Mouse (Mus musculus) CD8-positive naive resting alpha-beta T cell, adult 2 months (primary cell): ENCODE data around the gene Dbnl.
"Not testable (repeated sequence)": the region's sequence is repeated elsewhere in the genome, so short reads cannot be mapped to it uniquely, and the experiment has no call there.

Source experiments
- DNase-seq, 2 experiments: peaks; one replicate each; pipeline ENCODE4 v3.0.0; 2022; ENCODE audit warnings: low read depth in 2 of 2, low spot score in 2 of 2

Dbnl gene

GRCm38 (mm10) chr11:5795290-5795689, 7.0 kb downstream of the Dbnl start:
- DNase-seq = no peak

- no peak for DNase-seq
Measured at GRCm38 (mm10) chr11:5795706-5796105, 7.4 kb downstream of the Dbnl start.

GRCm38 (mm10) chr11:5796939-5797338, 8.7 kb downstream of the Dbnl start:
- DNase-seq = no peak

DNA sequence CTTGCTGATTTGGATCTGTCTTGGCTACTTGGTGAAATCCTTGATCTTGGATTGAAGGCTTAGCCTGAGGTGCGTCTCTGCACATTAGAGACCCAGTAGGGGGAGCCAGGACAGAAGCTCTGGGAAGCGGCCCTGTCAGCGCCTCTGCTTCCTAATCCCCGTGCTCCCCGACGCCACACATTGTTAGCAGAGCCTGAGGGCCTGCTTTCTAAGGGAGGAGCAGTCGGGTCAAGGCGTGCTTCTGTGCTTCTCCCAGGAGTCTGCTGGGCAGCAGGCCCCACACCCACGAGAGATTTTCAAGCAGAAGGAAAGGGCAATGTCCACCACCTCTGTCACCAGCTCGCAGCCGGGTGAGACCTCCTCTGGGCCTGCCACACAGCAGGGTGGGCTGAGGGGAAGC, 9.1 kb downstream of the Dbnl start:
- no peak for DNase-seq

DNA sequence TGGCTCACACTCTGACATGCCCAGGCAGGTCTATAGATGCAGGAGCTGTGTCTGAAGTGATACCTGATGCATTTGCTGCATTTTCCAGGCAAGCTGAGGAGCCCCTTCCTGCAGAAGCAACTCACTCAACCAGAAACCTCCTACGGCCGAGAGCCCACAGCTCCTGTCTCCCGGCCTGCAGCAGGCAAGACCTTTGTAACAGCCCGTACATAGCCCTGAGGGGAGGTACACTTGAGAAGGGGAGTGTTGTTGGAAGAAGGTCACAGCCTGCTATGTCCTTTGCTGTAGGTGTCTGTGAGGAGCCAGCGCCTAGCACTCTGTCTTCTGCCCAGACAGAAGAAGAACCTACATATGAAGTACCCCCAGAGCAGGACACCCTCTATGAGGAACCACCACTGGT, 9.6 kb downstream of the Dbnl start:
- no peak for DNase-seq

GRCm38 (mm10) chr11:5799621-5800490, 11.6 kb downstream of the Dbnl start:
- no peak for DNase-seq

DNA sequence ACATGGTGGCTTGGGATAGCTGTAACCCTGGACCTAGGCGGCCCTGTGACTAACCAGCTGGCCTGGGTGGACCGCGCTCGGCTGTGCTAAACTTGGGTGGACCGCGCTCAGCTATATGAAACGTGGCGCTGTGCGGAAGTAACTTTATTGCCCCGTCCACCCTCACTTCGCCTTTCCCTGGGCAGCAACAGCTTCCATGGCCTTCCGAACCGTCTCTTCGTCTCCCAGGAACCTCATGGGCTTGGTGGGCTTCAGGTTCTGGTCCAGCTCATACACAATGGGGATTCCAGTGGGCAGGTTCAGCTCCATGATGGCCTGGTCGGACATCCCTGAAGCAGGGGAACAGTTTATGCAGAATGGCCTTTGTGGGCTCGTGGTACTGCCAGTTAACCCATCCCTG, 13.2 kb downstream of the Dbnl start:
- no peak for DNase-seq

- DNase-seq = no peak
Measured at GRCm38 (mm10) chr11:5802005-5802404, 13.7 kb downstream of the Dbnl start.

GRCm38 (mm10) chr11:5802457-5803217, 14.3 kb downstream of the Dbnl start:
- DNase-seq = no peak

DNA sequence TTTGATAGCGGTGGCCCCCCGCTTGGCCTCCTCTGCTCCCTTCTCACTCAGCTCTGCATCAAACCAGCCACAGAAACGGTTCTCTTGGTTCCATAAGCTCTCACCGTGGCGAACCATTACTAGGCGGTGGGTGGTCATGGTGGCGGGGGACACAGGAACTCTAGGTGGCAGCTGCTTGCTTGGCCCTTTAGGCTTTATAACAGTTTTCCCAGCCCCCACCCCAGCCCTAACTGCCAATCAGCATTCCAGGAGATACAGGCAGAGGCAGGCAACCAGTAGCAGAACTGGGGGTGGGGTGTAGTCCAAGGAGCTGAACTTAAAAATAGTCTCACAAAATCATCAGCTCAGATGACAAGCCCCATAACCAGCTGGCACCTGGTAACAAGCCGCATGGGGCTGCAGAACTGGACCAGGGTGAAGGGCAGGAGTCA, 15.3 kb downstream of the Dbnl start, which contains the start of gene Pgam2:
Gene Pgam2 (minus strand): TSS at position 183 of the 431 bp plus-strand sequence.
- no peak for DNase-seq

- DNase-seq = no peak
Measured at GRCm38 (mm10) chr11:5804174-5804573, 15.9 kb downstream of the Dbnl start.

DNA sequence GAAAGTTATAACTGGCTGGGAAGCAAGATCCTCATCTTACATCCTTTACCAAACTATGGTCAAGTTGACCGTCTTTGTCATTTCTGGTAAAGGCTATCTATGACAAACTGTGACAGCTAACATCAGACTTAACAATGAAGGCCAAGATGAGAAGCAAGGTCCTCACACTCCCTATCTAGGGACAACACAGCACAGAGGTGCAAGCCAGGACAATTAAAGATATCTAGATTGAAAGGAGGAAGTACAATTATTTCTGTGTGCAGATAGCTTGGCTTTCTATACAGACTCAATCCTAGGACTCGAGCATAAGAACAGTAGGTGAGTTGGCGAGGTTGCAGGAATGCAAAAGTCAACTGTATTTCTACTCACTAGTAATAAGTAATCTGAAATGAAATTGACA, 17.4 kb downstream of the Dbnl start:
- no peak for DNase-seq

DNA sequence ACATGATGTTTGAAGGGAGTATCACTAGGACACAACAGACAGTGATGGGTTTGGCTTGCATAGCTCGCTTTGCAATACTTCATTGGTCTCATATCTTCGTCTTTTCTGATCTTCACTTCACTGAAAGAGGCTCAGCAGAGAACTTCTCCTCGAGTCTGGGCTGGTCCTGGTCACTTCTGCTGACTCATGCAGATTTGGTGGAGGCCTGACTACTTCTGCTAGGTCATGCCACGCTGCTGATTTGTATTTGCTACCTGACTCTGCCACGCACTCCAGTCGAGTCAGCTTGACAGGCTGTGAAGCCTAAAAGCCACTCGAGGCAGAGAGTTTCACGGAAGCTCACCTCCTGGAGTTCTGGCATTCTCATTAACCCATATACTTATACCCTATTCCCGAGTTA, 19.7 kb downstream of the Dbnl start:
- DNase-seq = no peak

- not testable (repeated sequence) for DNase-seq
Measured at GRCm38 (mm10) chr11:5809487-5809886, 21.2 kb downstream of the Dbnl start.

GRCm38 (mm10) chr11:5813381-5813780, 25.1 kb downstream of the Dbnl start:
- no peak for DNase-seq

DNA sequence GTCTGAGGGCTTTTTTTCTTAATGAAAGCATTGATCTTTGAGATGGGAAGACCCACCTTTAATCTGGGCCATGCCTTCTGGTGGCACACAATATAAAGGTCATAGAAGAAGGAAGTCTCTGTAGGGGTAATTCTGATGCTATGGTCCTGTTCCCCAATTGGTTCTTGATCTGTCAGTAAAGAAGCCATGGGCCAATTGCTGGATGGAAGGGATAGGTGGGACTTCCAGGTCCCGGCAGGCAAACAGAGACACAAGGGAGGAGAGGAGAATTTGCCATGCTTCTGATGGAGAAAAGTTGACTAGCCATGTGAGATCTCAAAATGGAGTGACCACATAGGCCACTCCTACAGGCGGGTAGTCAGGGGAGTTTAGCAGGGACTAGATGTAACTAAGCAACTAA, 30.9 kb downstream of the Dbnl start:
- DNase-seq = no peak

GRCm38 (mm10) chr11:5825432-5825831, 37.1 kb downstream of the Dbnl start:
- DNase-seq = no peak

DNA sequence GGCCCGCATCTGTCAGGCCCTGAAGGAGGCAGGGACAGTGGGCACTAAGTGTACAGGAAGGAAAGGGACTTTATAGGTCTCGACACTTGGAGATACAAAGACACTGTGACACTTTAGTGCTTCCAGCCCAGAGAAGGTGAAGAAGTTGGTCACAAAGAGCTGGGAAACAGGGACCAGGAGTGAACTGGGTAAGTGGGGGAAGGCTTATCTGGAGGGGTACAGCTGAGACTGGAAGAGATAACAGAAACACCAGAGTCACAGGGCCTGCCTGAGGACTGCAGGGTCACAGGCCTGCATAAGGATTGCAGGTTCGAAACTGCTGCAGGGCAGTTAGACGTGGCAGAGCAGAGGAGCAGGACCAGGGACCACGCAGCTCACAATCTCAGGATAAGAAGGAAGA, 39.6 kb downstream of the Dbnl start:
- no peak for DNase-seq

DNA sequence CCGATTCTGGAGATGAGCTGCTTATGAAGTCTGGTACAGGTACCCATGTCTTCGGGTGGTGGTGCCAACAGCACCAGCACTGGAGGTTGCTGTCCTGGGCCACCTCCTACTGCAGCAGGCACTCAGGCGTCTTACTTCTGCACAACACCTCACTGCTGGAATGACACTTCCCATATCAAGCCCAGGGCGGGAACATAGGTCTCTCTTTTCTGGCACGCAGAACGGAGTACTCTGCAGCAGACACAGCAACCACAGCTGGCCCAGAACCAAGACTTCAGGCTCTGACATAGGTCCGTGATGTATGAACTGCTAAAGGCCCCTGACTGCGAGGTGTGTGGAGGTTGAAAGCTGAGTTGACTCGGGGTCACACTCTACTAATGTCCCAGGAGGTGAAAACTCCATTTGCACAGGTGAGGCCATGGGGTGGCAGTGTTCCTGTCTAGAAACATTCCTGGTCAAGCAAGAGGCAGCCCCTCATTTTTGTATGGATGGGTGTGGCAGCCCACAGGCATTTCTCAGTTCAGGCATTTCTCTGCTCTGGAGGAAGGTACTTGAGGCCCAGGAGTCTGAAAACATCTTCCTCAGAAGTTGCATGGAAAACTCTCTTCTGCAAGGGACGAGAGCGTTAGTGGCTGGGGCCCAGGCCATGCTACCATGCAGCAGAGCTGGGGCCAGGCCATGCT, 40.4 kb downstream of the Dbnl start:
- DNase-seq = no peak

DNA sequence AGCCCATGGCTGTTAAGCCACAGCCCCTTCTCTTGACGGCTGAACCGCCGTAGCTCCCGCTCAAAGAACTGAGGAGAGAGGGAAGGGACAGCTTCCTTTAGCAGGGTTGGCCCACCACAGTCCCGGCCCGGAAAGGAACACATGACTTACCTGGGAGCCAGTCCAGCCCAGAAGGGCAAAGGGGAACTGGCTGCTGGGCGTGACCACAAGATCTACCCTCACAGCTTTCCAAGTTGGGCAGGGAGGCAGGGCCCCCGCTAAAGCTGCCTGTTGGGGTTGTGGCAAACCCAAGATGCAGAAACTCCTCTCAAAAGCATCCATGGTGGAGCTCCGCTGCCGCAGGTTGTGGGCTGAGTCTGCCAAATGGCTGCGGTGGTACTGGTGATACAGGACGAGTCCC, 41.0 kb downstream of the Dbnl start:
- no peak for DNase-seq

- DNase-seq = no peak
Measured at GRCm38 (mm10) chr11:5834506-5834905, 46.2 kb downstream of the Dbnl start.

- DNase-seq = no peak
Measured at GRCm38 (mm10) chr11:5835057-5835456, 46.8 kb downstream of the Dbnl start.
